Mouse (Mus musculus) cerebellum, adult 2 months (tissue): ENCODE measurements around the gene Aplf. TPM values are rescaled to one million over a fixed set of nuclear protein-coding genes. Genes with fewer than 3 reads are reported as not detected.

Experiments
- DNase-seq, 2 experiments: peaks; one replicate each; pipeline ENCODE4 v3.0.0; 2021
- H3K27ac ChIP-seq: fragments of 200-500 bp; 2 replicates; pipeline ENCODE4 v1.5.1; 2012; ENCODE audit warnings: low read length, control low read depth, inconsistent platforms; ENCODE audit not compliant: insufficient read depth
- H3K27me3 ChIP-seq: fragments of 200-500 bp; 2 replicates; pipeline ENCODE4 v1.6.1; 2012; ENCODE audit warnings: inconsistent platforms, mild to moderate bottlenecking, low read length, moderate library complexity; ENCODE audit not compliant: control insufficient read depth, insufficient read depth
- H3K4me1 ChIP-seq: fragments of 200-500 bp; 2 replicates; pipeline ENCODE4 v1.6.1; 2011; ENCODE audit warnings: low read length; ENCODE audit not compliant: control insufficient read depth, insufficient read depth
- H3K4me3 ChIP-seq: fragments of 200-500 bp; replicated peaks from 2 replicates; pipeline ENCODE3; 2011; ENCODE audit warnings: mild to moderate bottlenecking, low read depth, low read length, control low read depth; ENCODE audit not compliant: insufficient read depth
- CTCF ChIP-seq: fragments of 200-500 bp; IDR thresholded peaks from 2 replicates; pipeline ENCODE4 v1.5.1; 2011; ENCODE audit warnings: low read depth, mild to moderate bottlenecking, control low read depth, low read length, moderate library complexity, borderline replicate concordance; ENCODE audit not compliant: insufficient read depth
- POLR2A ChIP-seq: fragments of 200-500 bp; IDR thresholded peaks from 2 replicates; pipeline ENCODE4 v1.6.1; 2011; ENCODE audit warnings: low read length, control low read depth, borderline replicate concordance; ENCODE audit not compliant: insufficient read depth
- WGBS: fragments of 180-500 bp; shearing (Covaris S2); methylation state at CpG from one replicate; pipeline ENCODE4 v1.1.7; 2018; 5-methylcytosine and 5-hydroxymethylcytosine counted together
- polyA plus RNA-seq: library from polyadenylated mRNA; depleted of rRNA; stranded (reverse); fragments of >200 nt; gene quantifications from 2 replicates; pipeline ENCODE4 v1.2.3, GENCODE M21; 2012; rRNA removed

Aplf gene
- polyA plus RNA-seq, 1 experiment, result 5.0 TPM

- WGBS, result under 1% methylated on average over 34 of the region's 34 CpGs
- peak; percentile 14 to 19 for DNase-seq
- H3K4me3 ChIP-seq, result peak within 1 kb of the TSS; percentile 50
- H3K27me3 ChIP-seq, result no peaks in the 10 kb centered on the region
- H3K27ac ChIP-seq, result no peak within 1 kb of the TSS
- H3K4me1 ChIP-seq, result 0 out of 2 replicates have a peak, but pooled peaks cover 3% of the 10 kb centered on the region
- no peak for TF ChIP-seq CTCF
Measured at GRCm38 (mm10) chr6:87590394-87591281, 81.4 kb downstream of the Aplf start, which contains the start of gene Prokr1. Prokr1 (minus strand) TSS chr6:87590743.

- WGBS, result 15% methylated on average over 12 of the region's 12 CpGs
- Histone ChIP-seq H3K4me3 (no peak overlapping the region), H3K27me3 (no peaks in the 10 kb centered on the region), H3K27ac (no peak overlapping the region), H3K4me1 (0 out of 2 replicates have a peak, but pooled peaks cover 3% of the 10 kb centered on the region)
- no peak for TF ChIP-seq CTCF
- no peak for TF ChIP-seq POLR2A
- no peak for DNase-seq
Measured at GRCm38 (mm10) chr6:87589718-87590393, 82.1 kb downstream of the Aplf start.

DNA sequence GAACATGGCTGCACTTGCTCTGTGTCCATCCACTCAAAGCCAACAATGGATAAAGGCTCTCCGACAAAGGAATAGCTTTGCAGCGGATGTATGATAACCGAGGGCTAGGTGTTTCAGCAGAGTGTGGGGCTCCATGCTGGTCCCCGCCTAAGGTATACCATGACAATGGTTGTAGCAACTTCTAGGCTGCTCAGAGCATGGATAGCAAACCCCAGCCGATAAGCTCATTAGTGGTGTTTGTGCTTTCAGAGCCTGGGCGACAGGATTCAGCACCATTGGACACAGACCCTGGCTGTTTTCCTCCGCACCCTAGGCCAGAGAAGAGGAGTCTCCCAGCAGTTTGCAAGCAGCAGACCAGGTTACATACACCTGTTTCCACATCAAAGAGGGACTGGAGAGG, 88.0 kb downstream of the Aplf start:
- H3K27me3 ChIP-seq, result no peaks in the 10 kb centered on the region
- H3K4me3 ChIP-seq, result no peak overlapping the region
- no peak for TF ChIP-seq POLR2A
- DNase-seq, result no peak
- 91% methylated on average over 7 of the region's 7 CpGs for WGBS
- no peaks in the 10 kb centered on the region for H3K4me1 ChIP-seq
- H3K27ac ChIP-seq, result no peak overlapping the region

DNA sequence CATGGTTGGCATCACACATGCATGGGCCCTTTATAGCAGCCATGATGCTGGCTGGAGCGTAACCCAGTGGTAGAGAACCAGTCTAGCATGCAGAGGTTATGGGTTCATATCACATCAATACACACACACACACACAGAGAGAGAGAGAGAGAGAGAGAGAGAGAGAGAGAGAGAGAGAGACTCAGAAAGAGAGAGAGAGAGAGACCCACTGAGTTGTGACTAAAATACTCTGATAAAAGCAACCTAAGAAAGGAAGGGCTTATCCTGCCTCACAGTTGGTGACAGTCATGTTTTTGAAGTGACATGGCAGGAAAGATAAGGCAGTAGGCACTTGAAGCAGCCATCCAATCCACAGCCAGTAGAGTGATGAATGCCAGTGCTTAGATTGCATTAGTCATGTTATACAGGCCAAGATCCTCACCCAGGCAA, 88.8 kb downstream of the Aplf start:
- TF ChIP-seq POLR2A, result no peak
- no peak for TF ChIP-seq CTCF
- H3K4me3 ChIP-seq, result no peak overlapping the region
- no peaks in the 10 kb centered on the region for H3K4me1 ChIP-seq
- H3K27ac ChIP-seq, result no peak overlapping the region
- WGBS, result 100% methylated on average over 1 of the region's 1 CpGs
- DNase-seq, result no peak
- H3K27me3 ChIP-seq, result no peaks in the 10 kb centered on the region

DNA sequence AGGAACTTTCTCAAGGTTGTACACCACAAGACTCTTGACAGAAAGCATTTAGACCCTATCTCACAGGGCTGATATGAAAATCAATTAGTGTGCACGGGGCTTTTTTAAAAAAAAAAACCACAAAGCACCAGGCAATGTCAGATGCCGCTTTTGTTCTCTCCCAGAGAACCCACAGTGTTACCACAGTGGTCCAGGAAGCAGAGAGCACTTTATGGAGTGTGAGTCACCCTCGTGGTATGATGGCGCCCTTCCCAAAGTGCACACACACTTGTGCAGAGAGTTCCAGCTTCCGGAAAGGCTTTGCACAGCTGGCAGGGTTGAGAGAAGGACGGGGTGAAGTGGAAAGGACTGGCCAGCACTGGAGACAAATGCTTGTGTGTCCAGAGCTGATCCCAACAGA, 89.5 kb downstream of the Aplf start:
- Histone ChIP-seq H3K27ac (no peak overlapping the region), H3K4me1 (no peaks in the 10 kb centered on the region), H3K27me3 (no peaks in the 10 kb centered on the region), H3K4me3 (no peak overlapping the region)
- TF ChIP-seq CTCF, result no peak
- TF ChIP-seq POLR2A, result no peak
- DNase-seq, result no peak
- WGBS, result 54% methylated on average over 6 of the region's 6 CpGs

- TF ChIP-seq CTCF, result no peak
- no peak for TF ChIP-seq POLR2A
- H3K4me3 ChIP-seq, result no peak overlapping the region
- no peaks in the 10 kb centered on the region for H3K27me3 ChIP-seq
- H3K4me1 ChIP-seq, result no peaks in the 10 kb centered on the region
- WGBS, result 91% methylated on average over 18 of the region's 18 CpGs
- DNase-seq, result no peak
- no peak overlapping the region for H3K27ac ChIP-seq
Measured at GRCm38 (mm10) chr6:87581581-87581980, 90.4 kb downstream of the Aplf start.

DNA sequence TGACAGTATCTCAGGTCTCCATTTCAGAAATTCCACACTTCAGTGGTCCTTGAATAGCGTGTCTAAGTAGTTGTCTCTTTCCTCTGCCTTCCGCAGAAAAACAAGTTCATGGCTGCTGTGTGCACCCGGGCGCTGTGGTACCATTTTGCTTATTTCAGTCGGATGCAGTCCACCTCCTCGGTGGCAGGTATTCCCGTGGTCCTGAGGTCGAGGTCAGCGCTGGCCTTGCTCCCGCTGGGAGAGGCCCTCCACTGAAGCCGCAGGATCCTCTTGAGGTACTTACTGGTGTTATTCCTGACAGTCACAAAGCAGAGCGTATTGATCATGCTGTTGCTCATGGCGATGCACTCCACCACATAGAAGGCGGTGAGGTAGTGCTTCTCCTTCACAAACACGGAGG, 90.9 kb downstream of the Aplf start:
- DNase-seq, result no peak
- Histone ChIP-seq H3K4me3 (no peak overlapping the region), H3K27ac (no peak overlapping the region), H3K4me1 (no peaks in the 10 kb centered on the region), H3K27me3 (no peaks in the 10 kb centered on the region)
- TF ChIP-seq CTCF, result no peak
- TF ChIP-seq POLR2A, result no peak
- WGBS, result 87% methylated on average over 15 of the region's 15 CpGs

Other genes starting within 250 kb of the Aplf start
- gene Bmp10, start 243.2 kb downstream of the Aplf start, polyA plus RNA-seq, result not detected in 2 replicates
- gene Arhgap25, start 138.9 kb downstream of the Aplf start, polyA plus RNA-seq, result 0.39 and 0.70 TPM in 2 replicates
- 0.03 and 0.13 TPM in 2 replicates for gene Prokr1, start 81.5 kb downstream of the Aplf start, polyA plus RNA-seq
- gene Efcc1, start 58.7 kb upstream of the Aplf start, polyA plus RNA-seq, result 4.0 and 4.5 TPM in 2 replicates
- 0.49 and 0.68 TPM in 2 replicates for gene Gp9, start 105.9 kb upstream of the Aplf start, polyA plus RNA-seq
- 18.9 and 19.4 TPM in 2 replicates for gene Rab43, start 140.0 kb upstream of the Aplf start, polyA plus RNA-seq
- 4.9 and 5.7 TPM in 2 replicates for gene Gm45140, start 163.6 kb upstream of the Aplf start, polyA plus RNA-seq
- gene Isy1, start 166.6 kb upstream of the Aplf start, polyA plus RNA-seq, result 36.2 and 36.4 TPM in 2 replicates
- gene Cnbp, start 178.9 kb upstream of the Aplf start, polyA plus RNA-seq, result 347 and 359 TPM in 2 replicates
- 262 and 265 TPM in 2 replicates for gene Copg1, start 215.6 kb upstream of the Aplf start, polyA plus RNA-seq
- 45.9 and 49.9 TPM in 2 replicates for gene Hmces, start 241.7 kb upstream of the Aplf start, polyA plus RNA-seq